Mouse (Mus musculus) CH12.LX (cell line): ENCODE data around the gene Cenpu. TPM values are rescaled to one million over a fixed set of nuclear protein-coding genes. Genes with fewer than 3 reads are reported as not detected.

ENCODE experiments used
- DNase-seq: peaks from one replicate; pipeline ENCODE4 v3.0.0-alpha.2; 2013; ENCODE audit errors: extremely low read depth
- H3K27ac ChIP-seq: 2 replicates; pipeline ENCODE4 v1.5.1; 2012; ENCODE audit warnings: low read depth, mild to moderate bottlenecking, control low read depth, moderate library complexity; ENCODE audit not compliant: insufficient read depth
- H3K27me3 ChIP-seq: replicated peaks from 2 replicates; pipeline ENCODE3; 2012; ENCODE audit warnings: inconsistent platforms
- H3K36me3 ChIP-seq, 2 experiments: replicated peaks in 1 of 2; 2 replicates each; pipeline versions ENCODE3 to v1.6.1; 2012; ENCODE audit warnings: inconsistent platforms in 1 of 2, low read length in 1 of 2, mild to moderate bottlenecking in 1 of 2, mixed read lengths in 1 of 2, moderate library complexity in 1 of 2; ENCODE audit not compliant: control insufficient read depth in 1 of 2, insufficient read depth in 1 of 2
- H3K4me1 ChIP-seq, 2 experiments: 2 replicates each; pipeline ENCODE4 v1.6.1; 2012; ENCODE audit warnings: inconsistent platforms in 1 of 2, moderate library complexity in 1 of 2; ENCODE audit not compliant: insufficient read depth in 2 of 2, control insufficient read depth in 1 of 2
- H3K4me2 ChIP-seq: 2 replicates; pipeline ENCODE4 v1.6.1; 2012; ENCODE audit warnings: low read depth, mild to moderate bottlenecking, control low read depth; ENCODE audit not compliant: poor library complexity, insufficient read depth, severe bottlenecking
- H3K4me3 ChIP-seq, 3 experiments: fragments of 150-350 bp in 1 of 3; sonication (generic) in 1 of 3; replicated peaks in 1 of 3; 2 replicates each; pipeline versions ENCODE3 to v1.5.1; 2011 to 2012; ENCODE audit warnings: low read depth in 2 of 3, low read length in 2 of 3, mild to moderate bottlenecking in 2 of 3, moderate library complexity in 2 of 3, control low read depth in 1 of 3, improper control_type of control experiment in 1 of 3, inconsistent platforms in 1 of 3, mixed read lengths in 1 of 3; ENCODE audit not compliant: poor library complexity in 1 of 3
- H3K79me2 ChIP-seq: replicated peaks from 2 replicates; pipeline ENCODE4 v1.6.1; 2012; ENCODE audit warnings: mild to moderate bottlenecking, moderate library complexity; ENCODE audit not compliant: control insufficient read depth, poor library complexity, insufficient read depth, severe bottlenecking; ENCODE audit errors: extremely low read depth
- H3K9ac ChIP-seq: 2 replicates; pipeline ENCODE4 v1.6.1; 2012; ENCODE audit warnings: low read depth, mild to moderate bottlenecking, control low read depth, moderate library complexity; ENCODE audit not compliant: insufficient read depth
- H3K9me3 ChIP-seq: replicated peaks from 2 replicates; pipeline ENCODE3; 2012; ENCODE audit warnings: low read length, inconsistent platforms, mixed read lengths
- BHLHE40 ChIP-seq: IDR thresholded peaks from 2 replicates; pipeline ENCODE4 v1.6.1; 2011; ENCODE audit warnings: mild to moderate bottlenecking, low read depth, low read length, improper control_type of control experiment
- EP300 ChIP-seq: IDR thresholded peaks from 2 replicates; pipeline ENCODE4 v1.6.1; 2011; ENCODE audit warnings: low read length, improper control_type of control experiment
- GABPA ChIP-seq: IDR thresholded peaks from 2 replicates; pipeline ENCODE4 v1.6.1; 2012; ENCODE audit warnings: low read depth, low read length, improper control_type of control experiment, inconsistent platforms; ENCODE audit not compliant: insufficient replicate concordance
- HCFC1 ChIP-seq: IDR thresholded peaks from 2 replicates; pipeline ENCODE4 v1.6.1; 2012; ENCODE audit warnings: low read depth, mild to moderate bottlenecking, inconsistent platforms, low read length, improper control_type of control experiment
- IRF4 ChIP-seq: IDR thresholded peaks from 2 replicates; pipeline ENCODE4 v1.6.1; 2014; ENCODE audit warnings: low read depth, mild to moderate bottlenecking, inconsistent platforms, low read length, improper control_type of control experiment
- JUN ChIP-seq: IDR thresholded peaks from 2 replicates; pipeline ENCODE4 v1.6.1; 2011; ENCODE audit warnings: low read depth, mild to moderate bottlenecking, low read length, improper control_type of control experiment, moderate library complexity; ENCODE audit not compliant: insufficient read depth
- MAZ ChIP-seq: IDR thresholded peaks from 2 replicates; pipeline ENCODE4 v1.6.1; 2012; ENCODE audit warnings: low read depth, mild to moderate bottlenecking, inconsistent platforms, low read length, improper control_type of control experiment, moderate library complexity
- MYC ChIP-seq: IDR thresholded peaks from 2 replicates; pipeline ENCODE4 v1.6.1; 2011; ENCODE audit warnings: low read depth, mild to moderate bottlenecking, improper control_type of control experiment, low read length
- NRF1 ChIP-seq: IDR thresholded peaks from 2 replicates; pipeline ENCODE4 v1.6.1; 2014; ENCODE audit warnings: low read depth, mild to moderate bottlenecking, inconsistent platforms, low read length, improper control_type of control experiment, moderate library complexity
- POLR2AphosphoS2 ChIP-seq: IDR thresholded peaks from 2 replicates; pipeline ENCODE4 v1.6.1; 2011; ENCODE audit warnings: low read depth, low read length, improper control_type of control experiment
- RAD21 ChIP-seq: IDR thresholded peaks from 2 replicates; pipeline ENCODE4 v1.6.1; 2011; ENCODE audit warnings: low read depth, mild to moderate bottlenecking, low read length, improper control_type of control experiment, moderate library complexity
- RCOR1 ChIP-seq: conservative IDR thresholded peaks from 2 replicates; pipeline ENCODE4 v1.6.1; 2012; ENCODE audit warnings: low read depth, mild to moderate bottlenecking, inconsistent platforms, low read length, improper control_type of control experiment
- SMC3 ChIP-seq: IDR thresholded peaks from 2 replicates; pipeline ENCODE4 v1.6.1; 2011; ENCODE audit warnings: low read depth, low read length, improper control_type of control experiment
- TBP ChIP-seq: conservative IDR thresholded peaks from 2 replicates; pipeline ENCODE4 v1.6.1; 2011; ENCODE audit warnings: low read depth, low read length, improper control_type of control experiment
- TCF12 ChIP-seq: IDR thresholded peaks from 2 replicates; pipeline ENCODE4 v1.6.1; 2014; ENCODE audit warnings: low read depth, mild to moderate bottlenecking, inconsistent platforms, low read length, improper control_type of control experiment
- USF1 ChIP-seq: IDR thresholded peaks from 2 replicates; pipeline ENCODE4 v1.6.1; 2014; ENCODE audit warnings: low read depth, mild to moderate bottlenecking, inconsistent platforms, low read length, improper control_type of control experiment
- ZC3H11A ChIP-seq: IDR thresholded peaks from 2 replicates; pipeline ENCODE4 v1.6.1; 2012; ENCODE audit warnings: low read depth, mild to moderate bottlenecking, inconsistent platforms, low read length, improper control_type of control experiment
- ZKSCAN1 ChIP-seq: IDR thresholded peaks from 2 replicates; pipeline ENCODE4 v1.6.1; 2012; ENCODE audit warnings: low read depth, inconsistent platforms, low read length, improper control_type of control experiment, borderline replicate concordance
- dilution Hi-C: fragments of 300-500 bp; cut with MboI; formaldehyde crosslinking; loops from 2 replicates; pipeline ENCODE4 v1.14.3; 2020; ENCODE audit warnings: low sequenced_read_pairs; ENCODE audit not compliant: extremely low pct_unique_long_range_greater_than_20kb, extremely low pct_ligation_motif_present
- in situ Hi-C: fragments of 300-500 bp; cut with MboI; formaldehyde crosslinking; loops from 3 replicates; pipeline ENCODE4 v1.14.3; 2019; ENCODE audit warnings: low sequenced_read_pairs, low pct_ligation_motif_present, low pct_unique_long_range_greater_than_20kb, mixed read lengths
- polyA plus RNA-seq: library from polyadenylated mRNA; unstranded; fragments of >175 nt; gene quantifications from 2 replicates; pipeline ENCODE4 v1.2.1, GENCODE M21; 2012; ENCODE audit warnings: low read depth; ENCODE audit not compliant: insufficient read length
- total RNA-seq, 2 experiments: library from RNA; depleted of rRNA; stranded (reverse); fragments of 300-350 nt in 1 of 2; fragments of >200 nt in 1 of 2; gene quantifications; 2 replicates each; pipeline ENCODE4 v1.2.3; 2012 to 2014

Gene Cenpu
- total and polyA plus RNA-seq, 3 experiments: 7.8 to 27.7 (median 26.8) TPM

- DNase-seq: no peak
- no peak overlapping the region for H3K4me3 ChIP-seq
- TF ChIP-seq MAZ: no peak
- TF ChIP-seq JUN: no peak
- no peak for TF ChIP-seq MYC
- TF ChIP-seq IRF4: no peak
- TF ChIP-seq ZC3H11A: no peak
- no peak for TF ChIP-seq USF1
- TF ChIP-seq, all 38 proteins: peak for 0
- in situ Hi-C loops: no loop called here
- Histone ChIP-seq H3K9me3 (no peaks in the 10 kb centered on the region), H3K79me2 (no peaks in the 10 kb centered on the region), H3K27ac (no peak overlapping the region), H3K36me3 (peaks cover 18 to 59% of the 10 kb centered on the region in 2 experiments), H3K27me3 (no peaks in the 10 kb centered on the region), H3K9ac (no peak overlapping the region), H3K4me2 (no peak overlapping the region), H3K4me1 (peaks cover 13 to 20% of the 10 kb centered on the region in 2 experiments)
- dilution Hi-C loops: no loop called here
Measured at GRCm38 (mm10) chr8:46598114-46598513, 46.3 kb downstream of the Cenpu start.

DNA sequence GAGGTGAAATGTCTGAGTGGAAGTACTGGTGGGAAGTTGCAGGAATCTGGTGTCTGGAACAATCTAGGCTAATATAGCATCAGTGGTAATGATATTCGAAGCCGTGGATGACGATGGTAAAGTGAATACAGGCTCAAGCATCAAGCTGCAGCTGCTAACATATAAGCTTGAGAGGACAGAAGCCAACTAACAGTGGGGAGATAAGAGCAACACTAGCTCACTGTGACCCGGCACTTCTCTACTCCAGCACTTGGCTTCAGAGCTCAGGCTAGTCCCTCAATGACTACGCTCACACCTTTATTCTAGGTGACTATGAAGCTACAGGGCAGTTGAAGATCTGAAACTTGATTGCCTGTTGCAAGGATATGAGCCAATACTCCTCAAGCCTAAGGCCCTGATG, 46.9 kb downstream of the Cenpu start:
- dilution Hi-C loops: no loop called here
- in situ Hi-C loops: no loop called here
- Histone ChIP-seq H3K4me1 (peaks cover 13 to 20% of the 10 kb centered on the region in 2 experiments), H3K9me3 (no peaks in the 10 kb centered on the region), H3K4me2 (no peak overlapping the region), H3K27me3 (no peaks in the 10 kb centered on the region), H3K27ac (no peak overlapping the region), H3K79me2 (no peaks in the 10 kb centered on the region), H3K9ac (no peak overlapping the region), H3K36me3 (peaks cover 17 to 57% of the 10 kb centered on the region in 2 experiments), H3K4me3 (no peak overlapping the region)
- TF ChIP-seq JUN: no peak
- no peak for TF ChIP-seq ZC3H11A
- no peak for TF ChIP-seq NRF1
- TF ChIP-seq POLR2AphosphoS2: no peak
- no peak for TF ChIP-seq EP300
- TF ChIP-seq GABPA: no peak
- no peak for TF ChIP-seq RCOR1
- TF ChIP-seq BHLHE40: no peak
- no peak for DNase-seq

DNA sequence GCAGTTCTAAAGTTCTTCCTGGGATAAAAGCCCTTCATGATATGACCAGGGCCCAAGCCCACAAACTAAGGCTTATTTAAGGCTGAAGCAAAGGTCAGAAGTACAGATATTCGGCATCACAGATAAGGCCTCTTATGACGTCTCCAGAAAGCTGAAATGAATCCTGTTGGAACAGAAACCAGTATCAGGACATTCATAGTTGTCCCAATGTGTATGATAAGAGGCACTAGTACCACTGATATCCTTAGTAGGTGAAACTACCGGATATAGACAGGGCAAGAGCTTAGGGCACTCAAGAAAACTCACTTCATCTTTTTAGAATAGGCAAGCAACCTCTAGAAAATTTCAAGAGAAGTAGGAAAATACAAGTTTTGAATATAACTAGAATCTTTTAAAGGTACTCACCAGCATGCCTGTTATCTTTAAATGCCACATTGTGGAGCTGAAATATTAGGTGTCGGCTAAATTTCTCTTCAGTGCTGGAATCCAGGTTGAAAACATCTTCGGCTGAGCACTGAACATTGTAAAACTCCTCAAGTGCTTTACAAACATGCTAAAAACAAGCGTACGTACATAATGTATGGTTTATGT, 47.6 kb downstream of the Cenpu start:
- no peak overlapping the region for H3K4me3 ChIP-seq
- dilution Hi-C loops: no loop called here
- TF ChIP-seq RAD21 (no peak), GABPA (no peak), TCF12 (no peak), HCFC1 (no peak), MYC (no peak), TBP (no peak), SMC3 (no peak), ZKSCAN1 (no peak)
- no peak overlapping the region for H3K4me2 ChIP-seq
- no peak overlapping the region for H3K9ac ChIP-seq
- peaks cover 14 to 54% of the 10 kb centered on the region in 2 experiments for H3K36me3 ChIP-seq
- H3K27me3 ChIP-seq: no peaks in the 10 kb centered on the region
- in situ Hi-C loops: no loop called here
- H3K79me2 ChIP-seq: no peaks in the 10 kb centered on the region
- DNase-seq: no peak
- H3K27ac ChIP-seq: no peak overlapping the region
- H3K4me1 ChIP-seq: peaks cover 13 to 20% of the 10 kb centered on the region in 2 experiments
- no peaks in the 10 kb centered on the region for H3K9me3 ChIP-seq
